Mouse (Mus musculus) kidney, adult 2 months (tissue): ENCODE measurements around the gene Cdh23. TPM values are rescaled to one million over a fixed set of nuclear protein-coding genes. Genes with fewer than 3 reads are reported as not detected.

Experiments used
- DNase-seq: peaks from one replicate; pipeline ENCODE4 v3.0.0; 2021
- H3K27ac ChIP-seq: fragments of 200-500 bp; 2 replicates; pipeline ENCODE4 v1.5.1; 2012; ENCODE audit warnings: low read depth, low read length, control low read depth, inconsistent platforms; ENCODE audit not compliant: insufficient read depth
- H3K27me3 ChIP-seq: fragments of 200-500 bp; replicated peaks from 2 replicates; pipeline ENCODE4 v1.6.1; 2012; ENCODE audit warnings: mild to moderate bottlenecking, moderate library complexity, low read length, inconsistent platforms; ENCODE audit not compliant: control insufficient read depth, insufficient read depth
- H3K36me3 ChIP-seq: fragments of 200-500 bp; 2 replicates; pipeline ENCODE4 v1.6.1; 2012; ENCODE audit warnings: mild to moderate bottlenecking, moderate library complexity, low read length, inconsistent platforms; ENCODE audit not compliant: control insufficient read depth, insufficient read depth
- H3K4me1 ChIP-seq: fragments of 200-500 bp; 2 replicates; pipeline ENCODE4 v1.6.1; 2011; ENCODE audit warnings: low read length; ENCODE audit not compliant: control insufficient read depth, insufficient read depth
- H3K4me3 ChIP-seq: fragments of 200-500 bp; 2 replicates; pipeline ENCODE4 v1.5.1; 2011; ENCODE audit warnings: mild to moderate bottlenecking, low read depth, low read length, control low read depth; ENCODE audit not compliant: insufficient read depth
- CTCF ChIP-seq: fragments of 200-500 bp; conservative IDR thresholded peaks from 2 replicates; pipeline ENCODE4 v1.5.1; 2011; ENCODE audit warnings: low read depth, mild to moderate bottlenecking, control low read depth, low read length, moderate library complexity, mixed read lengths; ENCODE audit not compliant: insufficient read depth, insufficient read length
- POLR2A ChIP-seq: fragments of 200-500 bp; IDR thresholded peaks from one replicate; pipeline ENCODE4 v1.6.1; 2011; ENCODE audit warnings: low read depth, low read length, control low read depth
- WGBS: fragments of 180-500 bp; shearing (Covaris S2); methylation state at CpG from one replicate; pipeline ENCODE4 v1.1.7; 2018; 5-methylcytosine and 5-hydroxymethylcytosine counted together
- polyA plus RNA-seq: library from polyadenylated mRNA; depleted of rRNA; stranded (reverse); fragments of >200 nt; gene quantifications from 2 replicates; pipeline ENCODE4 v1.2.3, GENCODE M21; 2012

The Cdh23 gene
- polyA plus RNA-seq, 1 experiment = 0.17 TPM

DNA sequence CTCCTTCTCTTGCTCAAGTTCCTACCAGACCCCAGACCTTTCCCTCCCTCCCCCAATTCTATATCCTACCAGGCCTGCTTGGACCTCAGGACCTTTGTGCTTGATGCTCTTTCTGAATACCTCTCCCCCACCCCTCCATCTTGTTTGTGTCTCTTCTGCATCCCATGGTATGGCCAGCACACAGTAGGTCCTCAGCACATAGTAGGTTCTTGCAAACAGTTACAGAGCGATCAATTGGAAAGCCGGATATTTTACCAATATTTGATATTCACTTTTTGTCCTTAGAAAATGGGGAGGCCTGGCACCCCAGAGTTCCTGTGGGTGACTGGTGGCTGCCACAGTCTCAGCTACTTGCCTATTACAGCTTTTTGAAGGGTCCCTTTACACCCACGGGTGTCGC lies 361.3 kb downstream of the Cdh23 start:
- WGBS = 94% methylated on average over 4 of the region's 4 CpGs
- no peak for TF ChIP-seq POLR2A
- no peak for TF ChIP-seq CTCF
- H3K36me3 ChIP-seq = no peaks in the 10 kb centered on the region
- H3K27ac ChIP-seq = no peak overlapping the region
- no peaks in the 10 kb centered on the region for H3K27me3 ChIP-seq
- DNase-seq = no peak
- H3K4me3 ChIP-seq = no peak overlapping the region
- H3K4me1 ChIP-seq = no peaks in the 10 kb centered on the region

DNA sequence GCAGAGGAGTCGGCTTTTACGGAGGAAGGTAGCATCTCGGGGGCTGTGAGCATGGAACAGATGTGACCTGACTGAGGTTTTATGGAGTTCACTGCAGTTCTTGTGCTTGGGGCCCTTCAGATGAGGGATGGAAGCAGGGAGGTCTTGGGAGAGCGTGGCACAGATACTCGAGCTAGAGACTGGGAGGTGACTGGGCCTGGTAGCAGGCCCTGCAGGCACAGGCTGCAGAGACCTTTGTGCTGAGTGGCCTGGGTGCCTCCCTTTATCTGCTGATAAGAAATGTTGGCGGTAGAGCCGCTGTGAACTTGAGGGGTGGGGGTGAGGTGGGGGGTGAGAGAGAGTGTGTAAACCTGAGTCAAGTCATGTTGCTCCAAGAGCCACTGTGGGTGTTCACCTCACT lies 361.7 kb downstream of the Cdh23 start:
- TF ChIP-seq POLR2A (no peak), CTCF (no peak)
- Histone ChIP-seq H3K27me3 (no peaks in the 10 kb centered on the region), H3K36me3 (no peaks in the 10 kb centered on the region), H3K27ac (no peak overlapping the region), H3K4me1 (no peaks in the 10 kb centered on the region), H3K4me3 (no peak overlapping the region)
- DNase-seq = no peak
- WGBS = 74% methylated on average over 7 of the region's 7 CpGs

DNA sequence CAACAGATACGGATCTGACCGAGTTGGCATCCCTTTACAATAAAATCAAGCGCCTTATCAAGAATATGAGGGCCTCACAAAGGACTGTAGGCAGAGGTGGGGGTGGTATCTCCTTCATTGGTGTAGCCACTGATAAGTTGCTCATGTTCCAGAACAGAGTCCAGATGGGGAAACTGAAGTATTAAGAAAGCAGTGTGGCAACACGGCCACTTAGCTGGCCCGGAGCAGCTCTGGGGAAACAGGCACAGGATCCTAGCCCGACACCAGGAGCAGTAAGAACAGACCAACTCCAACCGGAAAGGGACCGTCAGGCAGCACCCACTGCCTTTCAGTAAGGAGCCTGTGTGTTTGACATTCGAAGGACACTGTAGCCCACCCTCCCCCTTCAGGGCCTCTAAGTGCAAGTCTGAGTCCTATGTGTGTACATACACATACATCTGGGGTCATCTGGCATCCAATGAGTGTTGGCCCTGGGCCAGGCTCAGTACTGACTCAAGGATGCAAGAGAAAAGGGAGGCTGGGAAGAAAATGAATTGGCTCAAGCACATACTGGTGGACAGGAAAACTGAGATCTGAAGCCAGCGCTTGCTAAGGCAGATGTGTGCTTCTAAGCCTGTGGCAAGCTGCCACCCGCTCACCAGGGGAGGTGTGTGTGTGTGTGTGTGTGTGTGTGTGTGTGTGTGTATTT lies 367.2 kb downstream of the Cdh23 start:
- Histone ChIP-seq H3K36me3 (no peaks in the 10 kb centered on the region), H3K27me3 (no peaks in the 10 kb centered on the region), H3K4me1 (no peaks in the 10 kb centered on the region), H3K27ac (no peak overlapping the region), H3K4me3 (no peak overlapping the region)
- TF ChIP-seq POLR2A (no peak), CTCF (no peak)
- DNase-seq = no peak
- 74% methylated on average over 11 of the region's 11 CpGs for WGBS

DNA sequence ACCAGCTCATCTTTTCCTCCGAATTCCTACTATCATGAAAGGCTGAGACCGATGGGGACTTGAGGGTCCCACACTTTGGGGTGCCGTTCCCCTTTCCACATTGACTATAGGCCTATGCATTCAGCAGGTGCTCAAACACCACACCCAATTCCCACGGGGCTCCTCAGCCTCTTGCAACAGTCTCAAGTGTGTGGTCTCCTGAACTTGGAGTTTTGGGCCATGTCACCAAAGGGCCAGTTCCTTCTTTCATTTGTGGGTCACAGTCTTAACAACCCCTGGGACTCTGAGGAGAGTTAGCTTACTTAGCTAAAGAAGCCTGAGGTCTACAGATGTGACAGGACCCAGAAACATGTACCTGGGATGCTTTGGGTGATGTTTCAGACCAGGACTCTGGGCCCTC lies 380.1 kb downstream of the Cdh23 start:
- Histone ChIP-seq H3K36me3 (no peaks in the 10 kb centered on the region), H3K4me3 (no peak overlapping the region), H3K27me3 (no peaks in the 10 kb centered on the region), H3K27ac (no peak overlapping the region), H3K4me1 (no peaks in the 10 kb centered on the region)
- DNase-seq = no peak
- 91% methylated on average over 4 of the region's 4 CpGs for WGBS
- TF ChIP-seq POLR2A (no peak), CTCF (no peak)

DNA sequence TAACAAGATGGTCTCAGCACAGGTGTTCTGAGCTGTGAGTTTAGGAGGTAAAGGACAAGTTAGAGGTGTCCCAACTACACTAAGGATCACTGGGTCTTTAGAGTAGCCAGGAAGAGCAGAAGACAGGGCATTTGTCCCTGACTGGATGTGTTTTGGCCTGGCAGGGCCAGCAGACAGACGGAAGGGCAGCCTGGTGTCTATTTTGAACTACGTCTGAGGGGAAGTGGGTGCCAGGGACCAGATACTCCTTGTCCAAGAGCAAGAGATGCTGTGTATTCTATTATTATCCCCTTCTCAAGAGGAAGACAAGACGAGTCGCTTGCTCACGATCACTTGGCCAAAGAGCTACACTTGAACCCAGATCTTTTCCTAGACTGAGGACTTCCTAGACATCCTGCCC lies 382.7 kb downstream of the Cdh23 start:
- 89% methylated on average over 5 of the region's 5 CpGs for WGBS
- no peaks in the 10 kb centered on the region for H3K36me3 ChIP-seq

DNA sequence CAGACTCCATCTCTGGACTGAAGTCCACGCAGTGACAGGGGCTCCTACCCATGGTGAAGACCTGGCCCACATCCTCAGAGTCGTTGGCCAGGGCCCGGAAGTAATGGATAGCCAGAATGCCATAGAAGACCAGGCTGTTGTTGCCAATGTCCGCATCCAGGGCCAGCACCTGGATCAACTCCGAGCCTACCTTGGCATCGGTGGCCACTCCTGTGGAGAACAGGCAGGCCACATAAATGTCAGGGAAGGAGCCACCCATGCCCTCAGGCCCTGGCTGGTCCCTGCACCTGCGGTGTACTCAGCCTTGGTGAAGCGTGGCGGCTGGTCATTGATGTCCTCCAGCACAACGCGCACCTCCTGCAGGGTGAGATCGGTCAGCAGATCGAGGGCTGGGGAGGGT lies 385.7 kb downstream of the Cdh23 start:
- WGBS = 82% methylated on average over 13 of the region's 13 CpGs
- no peak for DNase-seq
- TF ChIP-seq POLR2A (no peak), CTCF (no peak)

More for the DNA sequence above, 382.7 kb downstream of the Cdh23 start:
- DNase-seq = no peak
- Histone ChIP-seq H3K27me3 (no peaks in the 10 kb centered on the region), H3K4me3 (no peak overlapping the region), H3K27ac (no peak overlapping the region), H3K4me1 (no peaks in the 10 kb centered on the region)
- TF ChIP-seq POLR2A (no peak), CTCF (no peak)

DNA sequence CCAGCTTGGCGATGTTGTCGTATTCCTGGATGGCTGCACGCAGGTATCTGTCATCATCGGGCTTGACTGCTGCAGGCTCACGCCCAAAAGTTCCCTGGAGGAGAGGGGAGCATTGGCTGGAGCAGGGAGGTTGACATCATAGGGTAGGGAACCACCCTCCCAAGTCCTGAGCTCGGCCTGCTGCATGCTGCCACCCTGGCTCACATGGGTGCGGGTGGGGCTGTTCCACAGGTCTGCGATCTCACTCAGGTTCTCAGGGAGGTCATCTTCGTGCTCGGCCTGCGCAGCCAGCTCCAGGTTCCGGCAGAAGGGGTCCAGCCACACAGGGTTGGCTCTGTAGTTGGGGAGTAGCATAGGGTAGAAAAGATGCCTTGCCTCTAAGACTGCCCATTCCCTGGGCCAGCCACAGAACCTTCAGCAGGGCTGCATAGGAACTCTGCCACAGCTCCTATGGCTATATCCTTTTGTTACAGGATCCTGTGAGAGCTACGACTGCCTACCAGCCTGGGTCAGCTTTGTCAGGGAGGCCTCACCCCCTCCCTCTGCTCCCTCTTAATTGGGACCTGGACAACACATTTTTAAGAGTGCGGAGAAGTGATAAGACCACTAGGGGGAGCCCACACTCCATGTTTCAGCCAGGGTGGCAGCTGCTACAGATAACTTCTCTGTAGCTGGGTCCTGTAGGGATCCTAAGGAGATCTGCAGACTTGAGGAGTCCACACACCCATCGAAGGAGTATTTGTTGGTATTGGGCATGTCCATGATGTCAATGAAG lies 391.2 kb downstream of the Cdh23 start:
- H3K27me3 ChIP-seq = no peaks in the 10 kb centered on the region
- H3K4me3 ChIP-seq = no peak overlapping the region
- no peaks in the 10 kb centered on the region for H3K4me1 ChIP-seq
- no peak overlapping the region for H3K27ac ChIP-seq
- peak; percentile 77 for DNase-seq
- WGBS = 60% methylated on average over 15 of the region's 15 CpGs
- peaks cover 1% of the 10 kb centered on the region; the same call in 1 of the 2 replicates for H3K36me3 ChIP-seq
- TF ChIP-seq CTCF (peak; percentile 85), POLR2A (no peak)

More for the DNA sequence above, 385.7 kb downstream of the Cdh23 start:
- Histone ChIP-seq H3K4me1 (no peaks in the 10 kb centered on the region), H3K27me3 (no peaks in the 10 kb centered on the region), H3K4me3 (no peak overlapping the region), H3K36me3 (no peaks in the 10 kb centered on the region), H3K27ac (no peak overlapping the region)
